Mouse (Mus musculus) lung, postnatal 36 days (tissue): Measurements from ENCODE around the gene Olfr156.
"Not testable (repeated sequence)": the region's sequence is repeated elsewhere in the genome, so short reads cannot be mapped to it uniquely, and the experiment has no call there.

Source experiments
- DNase-seq: peaks from one replicate; pipeline ENCODE4 v3.0.0; 2022; ENCODE audit warnings: mixed read lengths

Olfr156 gene

DNA sequence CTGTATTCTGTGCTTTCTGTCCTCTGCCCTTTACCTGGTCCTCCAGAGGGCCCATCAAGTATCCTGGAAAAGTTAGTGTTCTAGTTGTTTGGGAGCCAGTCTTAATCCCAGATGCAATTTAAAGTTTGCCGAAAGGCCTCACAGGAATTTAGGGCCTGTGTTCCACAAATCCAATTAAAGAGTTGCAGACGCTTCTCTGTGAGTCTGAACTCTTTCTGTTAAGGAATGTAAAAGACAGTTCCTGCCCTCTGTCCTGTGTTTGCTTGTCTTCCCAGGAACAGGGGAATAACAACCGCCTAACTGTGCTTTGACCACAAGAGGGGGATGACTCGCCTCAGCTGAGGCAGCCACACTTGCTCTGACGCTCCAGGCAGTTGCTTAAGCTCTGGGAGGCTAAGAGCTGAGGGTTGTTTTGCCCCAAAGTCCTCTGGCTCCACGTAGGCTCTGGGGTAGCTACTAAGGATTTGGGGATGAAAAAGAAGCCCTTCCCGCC lies at the start of gene Olfr156:
TSS of gene Olfr156 (minus strand) at position 51 of the 493 bp plus-strand sequence.
- DNase-seq, result peak; percentile 58

DNA sequence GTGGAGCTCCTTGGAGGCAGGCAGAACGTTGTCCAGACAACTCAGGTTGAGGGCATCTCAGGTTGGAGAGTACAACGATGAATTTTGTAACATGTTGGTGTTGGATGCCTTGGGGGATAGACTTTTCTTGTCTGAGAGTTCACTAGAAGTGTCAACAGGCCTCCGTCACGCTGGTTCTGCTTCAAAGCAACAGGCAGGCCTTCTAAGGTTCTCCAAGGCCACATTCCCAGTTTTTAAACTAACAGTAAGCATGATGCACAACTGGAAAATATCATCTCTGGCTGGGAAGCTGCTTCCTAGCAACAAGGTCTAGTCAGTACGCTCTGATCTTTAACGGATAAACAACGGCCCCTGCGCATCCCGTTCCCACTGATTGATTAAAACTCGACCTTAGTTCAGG lies 46.1 kb upstream of the Olfr156 start:
- peak; percentile 52 for DNase-seq

DNA sequence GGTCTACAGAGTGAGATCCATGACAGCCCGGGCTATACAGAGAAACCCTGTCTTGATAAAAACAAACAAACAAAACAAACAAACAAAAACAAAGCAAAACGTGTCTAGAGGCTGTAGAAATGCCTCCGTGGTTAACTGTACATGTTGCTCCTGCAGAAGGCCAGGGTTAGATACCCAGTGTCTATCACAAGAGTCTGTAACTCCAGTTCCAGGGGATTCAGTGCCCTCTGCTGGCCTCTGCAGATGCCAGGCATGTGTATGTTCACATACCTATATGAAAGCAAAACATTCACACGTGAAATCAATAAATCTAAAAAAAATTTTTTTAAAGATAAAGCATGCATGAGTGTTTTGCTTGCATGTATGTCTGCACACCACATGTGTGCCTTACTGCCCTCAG lies 39.6 kb upstream of the Olfr156 start:
- no peak for DNase-seq

DNA sequence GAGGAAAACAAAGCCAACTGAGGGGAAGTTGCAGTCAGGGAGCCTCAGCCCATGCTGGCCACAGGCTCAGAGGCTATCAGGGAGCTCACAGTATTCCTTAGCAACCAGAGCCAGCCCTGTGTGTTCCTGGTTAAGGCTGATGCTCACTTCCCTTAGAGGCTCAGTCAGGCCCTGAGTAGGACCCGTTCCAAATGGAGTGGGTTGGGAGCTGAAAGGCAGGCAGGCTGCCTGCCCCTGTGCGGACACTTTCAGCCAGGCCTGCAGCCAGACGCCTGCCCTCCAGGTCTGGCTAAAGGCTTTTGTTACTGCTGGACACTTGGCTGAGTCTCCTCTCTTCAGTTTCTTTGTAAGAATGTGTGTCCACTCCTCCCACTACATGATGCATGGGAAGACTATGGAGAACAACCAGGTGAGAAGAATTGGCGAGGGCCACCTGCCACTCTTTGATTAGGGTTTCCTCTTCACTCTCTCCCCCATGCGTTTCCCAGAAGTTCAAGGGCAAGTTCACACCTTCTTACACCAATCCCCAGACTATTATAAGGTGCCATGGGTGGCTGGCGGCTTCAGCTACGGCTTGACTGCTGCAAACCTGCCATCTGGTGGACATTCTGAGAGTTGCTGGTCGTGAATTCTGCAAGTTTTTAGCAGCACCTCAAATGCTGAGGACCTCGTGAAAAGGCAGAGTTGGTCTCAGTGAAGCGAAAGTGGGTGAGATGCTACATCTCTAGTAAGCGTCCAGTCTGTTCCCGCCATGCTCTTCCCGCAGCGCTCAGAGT lies 37.2 kb upstream of the Olfr156 start:
- DNase-seq, result peak; percentile 84

DNA sequence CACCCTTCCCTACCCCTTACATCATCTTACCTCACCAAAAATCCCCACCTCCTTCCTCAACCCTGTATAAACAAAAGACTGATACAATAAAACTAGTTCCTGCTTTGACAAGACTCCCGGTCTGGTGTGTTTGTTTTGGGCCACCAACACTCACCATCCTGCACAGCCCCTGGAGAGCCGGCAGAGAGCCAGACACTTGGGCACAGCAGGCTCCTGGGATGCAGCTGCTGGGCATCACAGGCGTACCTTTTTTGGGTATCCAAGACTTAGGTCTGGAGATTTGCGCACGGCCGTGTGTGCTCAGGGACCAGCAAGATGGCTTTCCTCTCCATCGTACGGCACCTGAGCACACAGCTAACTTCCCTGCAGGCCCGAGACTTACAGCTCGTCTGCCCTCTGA lies 36.2 kb upstream of the Olfr156 start:
- DNase-seq, result no peak

DNA sequence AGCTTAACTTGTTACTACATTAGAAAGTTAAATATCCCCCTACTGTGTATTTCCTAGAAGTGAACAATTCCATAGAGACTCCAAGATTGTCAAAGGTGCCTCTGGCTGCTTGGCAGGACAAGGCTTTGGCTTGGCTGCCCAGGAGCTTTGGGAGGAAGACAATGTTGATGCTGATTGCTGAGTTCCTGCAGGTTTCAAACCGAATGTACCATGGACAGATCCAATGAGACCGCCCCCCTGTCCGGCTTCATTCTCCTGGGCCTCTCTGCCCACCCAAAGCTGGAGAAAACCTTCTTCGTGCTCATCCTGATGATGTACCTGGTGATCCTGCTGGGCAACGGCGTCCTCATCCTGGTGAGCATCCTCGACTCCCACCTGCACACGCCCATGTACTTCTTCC lies 30.4 kb upstream of the Olfr156 start:
- no peak for DNase-seq

DNA sequence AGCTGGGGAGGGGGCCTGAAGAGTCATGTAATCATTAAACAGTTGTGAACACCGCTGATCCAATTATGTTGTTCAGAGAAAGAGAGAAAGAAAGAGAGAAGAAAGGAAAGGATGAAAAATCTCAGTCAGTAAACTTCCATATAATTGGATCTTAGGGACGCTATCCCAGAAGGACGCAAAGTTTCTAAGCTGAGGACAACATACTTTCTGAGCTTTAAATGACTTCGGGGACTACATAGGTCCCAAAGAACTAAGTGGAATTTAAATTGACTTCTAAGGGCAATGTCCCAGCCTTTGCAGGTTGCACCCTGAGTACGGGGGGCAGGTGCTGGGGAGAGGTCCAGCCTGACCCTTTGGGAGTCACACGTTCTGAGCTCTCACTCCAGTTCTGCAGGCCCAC lies 27.6 kb upstream of the Olfr156 start, which contains the start of gene Olfr155:
TSS of gene Olfr155 (plus strand) at position 301 of the 400 bp plus-strand sequence.
- no peak for DNase-seq

DNA sequence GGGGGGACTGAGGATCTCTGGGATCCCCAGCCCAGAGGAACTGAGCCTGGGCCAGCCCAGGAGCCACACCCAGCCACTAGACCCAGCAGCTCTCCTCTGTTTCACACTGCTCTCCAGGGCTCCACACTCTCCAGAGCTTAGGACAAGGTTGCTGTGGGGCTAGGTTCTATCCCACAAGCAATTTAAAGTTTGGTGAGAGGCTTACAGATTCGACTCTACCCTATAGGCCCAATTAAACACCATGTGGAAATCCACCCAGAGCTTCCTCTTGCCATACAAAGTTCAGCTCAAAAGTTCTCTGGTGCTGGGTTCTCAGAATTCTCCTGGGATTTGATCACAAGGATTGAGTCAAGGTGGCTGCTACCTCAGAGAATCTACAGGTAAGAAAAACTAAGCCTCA lies 16.4 kb upstream of the Olfr156 start, which contains the start of gene Olfr157:
TSS of gene Olfr157 (minus strand) at position 101 of the 400 bp plus-strand sequence.
- DNase-seq, result no peak

DNA sequence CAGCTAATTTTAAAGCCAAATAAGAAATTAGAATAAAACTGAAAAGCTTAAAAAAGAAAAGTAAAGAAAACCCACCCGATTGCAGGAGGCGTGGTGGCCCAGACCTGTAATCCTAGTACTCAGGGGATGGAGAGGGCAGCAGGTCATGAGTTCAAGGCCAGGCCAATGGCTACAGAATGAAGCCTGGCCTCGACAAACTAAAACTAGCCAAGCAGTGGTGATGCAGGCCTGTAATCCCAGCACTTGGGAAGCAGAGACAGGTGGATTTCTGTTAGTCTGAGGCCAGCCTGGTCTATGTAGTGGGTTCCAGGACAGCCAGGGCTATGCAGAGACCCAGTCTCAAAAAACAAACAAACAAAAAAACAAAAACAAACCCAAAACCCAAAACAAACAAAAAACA lies 14.6 kb upstream of the Olfr156 start:
- DNase-seq, result no peak

DNA sequence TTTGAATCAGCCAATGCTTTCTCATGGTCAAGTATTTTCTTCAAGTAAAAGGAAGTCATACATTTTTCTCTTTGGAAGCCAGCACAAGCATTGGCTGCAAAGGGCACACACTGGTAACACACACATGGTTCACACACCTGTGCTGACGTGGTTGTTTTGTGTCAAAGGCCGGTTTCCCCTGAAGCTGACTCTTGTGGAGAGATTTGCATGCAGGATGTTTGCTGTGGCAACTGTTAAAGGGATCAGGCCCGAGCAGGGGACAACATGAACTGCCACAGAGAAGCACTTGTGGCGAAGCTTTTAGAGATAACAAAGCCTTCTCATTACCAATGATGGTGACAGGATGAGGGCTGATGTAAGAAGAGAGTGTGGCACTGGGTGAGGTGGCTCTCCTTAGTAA lies 11.1 kb upstream of the Olfr156 start:
- DNase-seq, result no peak

DNA sequence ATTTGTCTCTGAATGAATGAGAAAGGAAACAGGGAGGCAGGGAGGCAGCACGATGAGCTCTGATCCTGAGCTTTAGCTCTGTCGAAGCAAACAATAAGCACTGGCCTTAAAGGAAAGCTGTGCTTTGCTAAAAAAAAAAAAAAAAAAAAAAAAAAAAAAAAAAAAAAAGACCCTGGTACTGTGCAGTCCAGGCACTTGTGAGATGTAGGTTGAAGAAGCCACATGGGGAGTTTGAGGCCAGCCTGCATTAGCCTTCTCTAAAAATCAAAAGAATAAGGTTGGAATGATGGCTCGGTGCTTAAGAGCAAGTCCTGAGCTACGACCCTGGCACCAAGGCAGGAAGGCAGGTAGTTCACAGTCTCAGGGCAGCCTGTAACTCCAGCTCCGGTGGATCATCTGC lies 10.1 kb upstream of the Olfr156 start:
- DNase-seq, result no peak

DNA sequence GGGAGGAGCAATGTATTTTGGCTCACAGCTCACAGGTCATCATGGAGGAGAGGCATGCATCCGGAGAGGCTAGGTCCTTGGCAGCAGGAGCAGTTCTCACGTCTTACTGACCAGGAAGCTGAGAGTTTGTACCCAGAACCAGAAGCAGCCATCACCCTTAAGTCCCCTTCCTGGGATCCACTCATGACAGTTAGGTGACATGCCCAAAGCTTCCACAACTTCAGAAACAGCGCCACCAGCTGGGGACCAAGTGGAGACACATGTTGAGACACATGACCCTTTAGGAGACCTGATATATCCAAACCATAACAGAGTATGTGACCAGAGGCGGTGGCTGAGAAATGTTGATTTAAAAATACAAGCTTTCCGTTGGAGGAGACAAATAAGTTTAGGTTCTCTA lies 8.3 kb upstream of the Olfr156 start:
- no peak for DNase-seq

DNA sequence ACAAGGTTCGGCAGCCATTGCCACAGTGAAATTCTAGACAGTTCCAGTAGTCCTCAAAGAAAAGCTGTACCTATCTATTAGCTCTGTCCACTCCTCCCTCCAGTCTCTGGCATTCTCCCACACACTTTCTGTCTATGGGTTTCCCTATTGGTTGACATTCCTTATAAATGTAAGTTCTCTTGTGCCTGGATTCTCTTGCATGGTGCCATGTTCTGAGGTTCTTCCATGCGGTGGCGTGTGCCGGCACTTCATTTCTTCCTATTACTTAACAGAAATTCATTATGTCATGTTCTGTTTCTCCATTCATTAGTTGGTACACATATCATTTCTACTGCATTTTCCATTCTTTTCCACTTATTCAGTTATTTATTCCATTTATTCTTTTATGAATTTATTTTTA lies 5.1 kb upstream of the Olfr156 start:
- no peak for DNase-seq

DNA sequence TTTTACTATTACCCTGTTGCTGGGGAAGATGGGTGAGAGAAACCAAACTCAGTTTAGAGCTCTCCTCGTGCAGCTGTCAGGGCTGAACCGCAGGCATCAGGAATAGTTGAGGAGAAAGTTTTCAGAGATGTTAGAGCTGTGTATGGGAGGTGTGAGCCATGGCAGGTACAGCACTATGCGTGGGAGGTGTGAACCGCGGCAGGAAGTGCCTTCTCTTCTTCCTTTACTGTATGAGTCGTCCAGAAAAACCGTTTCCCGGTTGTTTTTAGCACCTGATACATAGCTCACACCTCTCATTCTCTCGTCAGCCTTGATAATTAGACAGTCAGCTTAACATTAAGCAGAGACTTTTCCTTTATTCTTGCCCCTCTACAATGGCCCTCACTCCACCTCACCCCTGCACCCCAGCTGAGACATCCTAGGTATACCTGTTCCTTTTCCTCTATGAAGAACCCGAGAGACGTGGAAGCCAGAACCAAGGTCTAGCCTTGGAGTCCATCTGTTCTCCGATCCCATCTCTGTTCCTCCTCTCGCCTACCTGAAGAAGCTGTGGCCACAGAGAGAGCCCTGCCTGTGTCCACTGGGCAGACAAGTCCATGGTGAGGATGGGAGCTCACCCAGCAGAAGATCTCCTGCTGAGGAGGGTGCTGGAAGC lies 672 bp downstream of the Olfr156 start:
- no peak for DNase-seq

DNA sequence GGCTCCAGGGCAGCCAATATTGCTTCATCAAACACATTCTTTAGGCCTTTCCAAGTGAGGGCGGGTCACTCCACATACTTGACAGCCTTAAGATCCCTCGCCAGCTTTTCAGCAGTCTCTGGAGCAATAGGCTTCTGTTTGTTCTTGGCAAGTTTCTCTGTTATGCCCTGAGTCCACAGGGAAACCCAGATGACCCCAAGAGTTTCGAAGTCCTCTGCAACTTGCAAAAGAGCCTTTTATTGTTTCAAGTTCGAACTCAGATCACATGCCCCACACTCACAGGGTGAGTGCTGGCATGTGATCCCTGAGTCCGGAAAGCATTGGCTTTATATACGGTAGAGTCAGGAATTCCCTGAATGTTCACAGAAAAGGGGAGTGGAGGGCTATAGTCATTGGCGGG lies 24.8 kb downstream of the Olfr156 start:
- DNase-seq, result peak; percentile 84

DNA sequence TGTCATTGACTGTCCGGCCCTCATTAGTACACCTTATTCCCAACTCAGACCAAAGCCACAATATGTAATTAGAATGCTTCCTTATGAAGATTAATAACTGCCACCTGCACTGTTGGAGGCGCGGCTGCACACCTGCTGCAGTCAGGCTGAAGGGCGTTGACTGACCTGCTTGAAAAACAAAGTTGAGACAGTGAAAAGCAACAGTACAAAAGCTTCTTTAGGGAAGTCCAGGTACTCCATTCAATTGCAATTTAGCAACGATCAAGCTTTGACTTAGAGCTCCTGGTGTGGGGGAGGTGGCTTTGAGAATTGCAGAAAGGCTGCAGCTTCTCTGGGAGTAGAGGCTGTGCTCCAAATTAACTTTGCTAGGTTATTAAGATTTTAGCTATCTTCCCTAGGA lies 27.9 kb downstream of the Olfr156 start:
- not testable (repeated sequence) for DNase-seq

DNA sequence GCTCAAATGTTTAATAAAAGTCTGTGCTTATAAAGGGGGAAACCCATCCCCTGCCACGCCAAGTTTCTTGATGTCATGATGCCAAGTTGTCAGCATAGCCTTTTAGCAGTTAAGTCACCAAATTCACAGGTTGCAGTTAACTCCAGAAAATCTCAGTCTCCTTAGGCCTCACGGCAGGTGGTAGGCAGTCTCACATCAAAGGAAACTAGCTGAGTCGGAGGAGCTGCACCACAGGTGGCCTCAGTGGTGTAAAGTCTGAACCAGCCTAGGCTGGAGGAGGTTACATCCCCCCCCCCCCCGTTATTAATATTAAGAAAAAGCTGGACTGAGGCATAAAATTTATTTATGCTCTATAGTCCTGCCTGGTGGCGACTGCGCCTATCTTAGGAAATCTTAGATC lies 28.4 kb downstream of the Olfr156 start:
- no peak for DNase-seq

DNA sequence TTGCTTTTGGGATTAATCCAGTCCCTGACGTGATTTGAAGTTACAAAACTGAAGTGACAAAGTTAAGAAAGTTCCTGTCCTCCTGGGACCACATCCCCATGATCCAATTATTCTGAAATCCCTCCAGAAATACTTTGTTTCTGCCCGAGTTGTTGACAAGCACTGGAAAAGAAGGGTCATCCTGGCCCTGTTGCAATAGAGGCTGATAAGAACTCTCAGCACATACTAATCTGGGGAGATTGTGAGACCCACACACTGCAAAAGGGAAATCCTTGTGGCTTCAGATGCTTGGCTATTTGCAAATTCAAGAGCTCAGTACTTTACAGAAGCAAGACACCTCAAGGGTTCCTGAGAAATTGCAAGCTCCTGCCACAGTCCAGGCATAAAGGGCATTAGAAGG lies 51.4 kb downstream of the Olfr156 start:
- DNase-seq, result peak; percentile 13

DNA sequence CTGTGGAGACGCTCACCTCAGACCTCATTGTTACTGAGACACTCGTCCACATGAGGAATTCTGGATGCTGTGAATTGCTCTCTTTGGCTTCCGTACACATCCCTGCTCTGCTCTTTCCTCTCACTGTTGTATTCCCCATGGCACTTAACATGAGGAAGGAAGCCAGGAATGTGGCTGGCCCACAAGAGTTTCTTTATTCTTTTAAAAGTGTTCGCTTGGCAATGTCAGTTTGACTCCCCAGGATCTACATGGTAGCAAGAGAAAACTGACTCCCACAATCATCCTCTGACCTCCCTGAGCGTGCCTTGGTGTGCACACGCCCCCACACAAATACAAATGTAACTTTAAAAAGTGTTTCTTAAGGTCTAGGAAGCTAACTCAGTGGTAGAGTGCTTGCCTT lies 52.1 kb downstream of the Olfr156 start:
- peak; percentile 30 for DNase-seq

DNA sequence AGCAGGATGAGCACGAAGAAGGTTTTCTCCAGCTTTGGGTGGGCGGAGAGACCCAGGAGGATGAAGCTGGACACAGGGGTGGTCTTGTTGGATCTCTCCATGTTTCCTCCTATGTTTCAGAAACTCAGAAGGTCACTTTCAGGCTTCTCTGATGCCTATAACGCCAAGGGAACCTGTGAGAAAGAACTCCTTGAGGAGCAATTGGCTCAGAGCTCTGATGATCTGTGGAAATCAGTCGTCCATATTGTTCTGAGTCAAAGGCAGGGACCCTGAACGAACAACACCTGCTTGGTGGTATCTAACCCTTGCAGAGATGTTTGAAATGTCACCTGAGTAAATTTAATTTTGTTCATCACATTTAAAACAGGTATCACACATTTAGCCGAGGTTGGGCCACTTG lies 52.8 kb downstream of the Olfr156 start, which contains the start of gene Olfr159:
TSS of gene Olfr159 (minus strand) at position 101 of the 400 bp plus-strand sequence.
- DNase-seq, result no peak
